Comparison of ENCODE assay signal across 8 mouse cellular contexts in the genomic region with DNA sequence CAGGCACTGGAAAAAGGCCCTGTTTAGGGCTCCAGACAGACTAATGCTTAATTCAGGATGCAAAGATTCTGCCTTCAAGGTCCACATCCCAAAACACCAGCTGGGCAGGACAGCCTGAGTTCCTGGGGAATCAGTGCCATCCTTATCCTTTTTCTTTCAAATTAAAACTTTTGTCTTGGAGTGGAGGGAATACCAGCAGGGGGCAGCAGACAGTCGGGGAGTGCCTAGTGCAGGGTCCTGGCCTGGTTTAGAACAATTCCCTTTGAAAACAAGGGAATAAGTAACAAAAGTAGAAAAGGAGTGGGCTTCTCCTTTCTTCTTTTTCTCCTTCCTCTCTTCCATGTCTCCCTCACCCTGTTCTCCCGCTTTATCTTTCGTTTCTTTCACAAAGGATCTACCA. TPM values are rescaled to one million over a fixed set of nuclear protein-coding genes. Genes with fewer than 3 reads are reported as not detected.
DNase-seq lines count a peak whose midpoint lies in the region; TF ChIP-seq lines count a peak whose summit lies in the region.

No protein-coding gene starts in this region.

- H3K27me3 ChIP-seq in liver, adult 2 months (ENCODE audit: control insufficient read depth, insufficient read depth, low read length), result no peaks in the 10 kb centered on the region

- DNase-seq in layer of hippocampus, adult 18-20 months (ENCODE audit: low spot score in 2 of 2), result peak; percentile 61 to 80
- DNase-seq in layer of hippocampus, adult 9-10 months (ENCODE audit: low spot score), result no peak
- DNase-seq in NIH3T3 (ENCODE audit: low read depth), result peak; percentile 91
- DNase-seq in cerebellum, adult 9-10 months, result peak; percentile 75
- peak; percentile 79 for DNase-seq in gastrocnemius, postnatal 14 days
- DNase-seq in liver, adult 2 months (ENCODE audit: extremely low read depth, low read depth, low spot score), result no peak
- DNase-seq in retina, postnatal 1 day, result peak; percentile 81
- DNase-seq in urinary bladder, postnatal 4 days (ENCODE audit: low spot score in 2 of 2), result peak; percentile 51 to 79

- peak; percentile 88 for TF ChIP-seq CTCF in liver, adult 2 months (IDR thresholded peaks at IDR 0.05; ENCODE audit: low read depth, low read length)

- no peaks in the 10 kb centered on the region for H3K4me1 ChIP-seq in liver, adult 2 months (ENCODE audit: control insufficient read depth, insufficient read depth, low read length)

- no peaks in the 10 kb centered on the region for H3K36me3 ChIP-seq in liver, adult 2 months (ENCODE audit: control insufficient read depth, insufficient read depth, low read length)

- H3K79me2 ChIP-seq in liver, adult 2 months (ENCODE audit: control insufficient read depth, insufficient read depth, low read length), result no peaks in the 10 kb centered on the region

- TF ChIP-seq POLR2A in liver, adult 2 months (IDR thresholded peaks at IDR 0.05; ENCODE audit: extremely low read depth, insufficient read depth, low read length), result no peak

- no peak overlapping the region for H3K9ac ChIP-seq in liver, adult 2 months (ENCODE audit: low read depth, low read length)

- intact Hi-C loops in gastrocnemius, postnatal 14 days (cut with DNase I; ENCODE audit: low total_unique reads), result loop anchor here (10.0 kb wide), 1 partner anchor 208 kb away; no protein-coding TSS in a partner anchor

- H3K27ac ChIP-seq in liver, adult 2 months (replicated peaks; ENCODE audit: insufficient read depth, low read depth, low read length), result no peak overlapping the region

- H3K4me3 ChIP-seq in liver, adult 2 months (ENCODE audit: insufficient read depth, low read depth, low read length), result no peak overlapping the region

- WGBS in liver, adult 2 months, result 46% methylated on average over 3 of the region's 3 CpGs

RNA-seq across cellular contexts. Expression of a gene that starts 9.2 kb away (rescaled TPM):
- 10 to 100 TPM; 45.3 to 47.7 TPM for total RNA-seq in layer of hippocampus, adult 18-20 months (2021)
- total RNA-seq in gastrocnemius, postnatal 14 days (2021), result 100 to 1,000 TPM; 146 to 210 TPM
- 10.3 and 11.3 TPM in 2 replicates for total RNA-seq in liver, adult 2 months (2014; rRNA removed)
- 21.4 and 24.7 TPM in 2 replicates for polyA plus RNA-seq in liver, adult 2 months (2012; rRNA removed)

RNA-seq across cellular contexts. Expression of a gene that starts 19.2 kb away (rescaled TPM):
- total RNA-seq in layer of hippocampus, adult 18-20 months (2021), result 10 to 100 TPM; 47.9 to 48.9 TPM
- 10 to 100 TPM; 12.2 to 15.7 TPM for total RNA-seq in gastrocnemius, postnatal 14 days (2021)
- total RNA-seq in liver, adult 2 months (2014; rRNA removed), result 7.3 and 10.3 TPM in 2 replicates
- polyA plus RNA-seq in liver, adult 2 months (2012; rRNA removed), result 4.3 and 4.6 TPM in 2 replicates

RNA-seq across cellular contexts. Expression of a gene that starts 44.3 kb away (rescaled TPM):
- 10 to 100 TPM; 14.8 to 14.9 TPM for total RNA-seq in layer of hippocampus, adult 18-20 months (2021)
- 10 to 100 TPM in 1 of 2 experiments, 1 to 10 TPM in 1; 8.9 to 12.1 TPM for total RNA-seq in gastrocnemius, postnatal 14 days (2021)
- 21.8 and 28.8 TPM in 2 replicates for total RNA-seq in liver, adult 2 months (2014; rRNA removed)
- 10.5 and 11.0 TPM in 2 replicates for polyA plus RNA-seq in liver, adult 2 months (2012; rRNA removed)

Comparison
In these comparisons a context has a peak if more than half of its experiments do, and no peak if none do; other contexts are left out.
1. DNase-seq: peak in layer of hippocampus, adult 18-20 months (2 of 2), NIH3T3 (single experiment), cerebellum, adult 9-10 months (single experiment), gastrocnemius, postnatal 14 days (single experiment), retina, postnatal 1 day (single experiment) and urinary bladder, postnatal 4 days (2 of 2); none in layer of hippocampus, adult 9-10 months (single experiment) and liver, adult 2 months (single experiment).